Mouse (Mus musculus) sigmoid colon, adult 10 weeks (tissue): Measurements from ENCODE around the gene Apba3. TPM values are rescaled to one million over a fixed set of nuclear protein-coding genes. Genes with fewer than 3 reads are reported as not detected.

ENCODE experiments used
- polyA plus RNA-seq: library from polyadenylated mRNA; stranded (reverse); fragments of 350-450 nt; fragmentation: Illumina TruSeq; extraction: RNeasy Lipid Tissue Mini Kit (QIAGEN cat#74804); gene quantifications from one replicate; pipeline ENCODE4 v1.2.3, GENCODE M21; 2014; ENCODE audit warnings: low read depth, low replicate concordance

Gene Apba3
- not detected for polyA plus RNA-seq

DNA sequence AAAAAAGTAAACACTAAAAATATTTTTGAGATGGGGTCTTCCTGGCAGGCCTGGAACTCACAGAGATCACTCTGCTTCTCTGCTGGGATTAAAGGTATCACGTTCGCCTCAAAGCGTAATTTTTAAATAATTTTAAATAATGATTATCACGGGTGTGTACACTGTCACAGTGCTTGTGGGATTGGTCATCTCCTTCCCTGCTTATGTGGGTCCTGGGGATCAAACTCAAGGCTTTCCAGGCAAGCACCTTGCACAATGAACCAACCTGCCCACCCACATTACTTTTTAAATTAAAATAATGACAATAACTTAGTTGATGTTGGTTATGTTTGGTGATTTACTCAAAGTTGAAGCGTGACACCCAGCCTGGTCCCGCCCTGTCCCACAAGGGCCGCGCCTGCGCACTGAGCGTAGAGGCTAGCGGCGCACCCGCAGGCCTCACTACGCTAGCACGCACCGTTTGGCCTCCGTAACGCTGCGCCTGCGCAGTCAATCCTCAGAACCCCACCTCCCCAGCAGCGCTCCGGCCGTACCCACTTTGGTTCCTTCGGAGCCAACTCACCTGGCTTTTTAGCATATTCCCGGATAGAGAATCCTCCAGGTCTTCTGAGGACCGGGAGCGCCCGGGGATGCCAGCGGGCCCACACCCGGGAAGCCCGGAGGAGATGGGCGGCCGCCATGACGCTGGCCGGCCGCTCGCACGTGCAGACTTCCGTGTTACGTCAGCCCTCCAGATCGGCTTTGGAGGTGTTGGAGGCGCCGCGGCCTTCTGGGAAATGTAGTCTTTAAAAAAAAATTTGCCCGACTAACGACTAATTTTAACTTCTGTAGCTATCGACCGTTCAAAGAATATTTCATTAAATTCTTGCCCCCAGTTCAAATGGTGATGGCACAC lies at the start of gene Apba3, which contains the start of gene Mrpl54:
Gene Apba3 (plus strand): TSS at position 750 of the 895 bp plus-strand sequence.
Gene Mrpl54 (minus strand): TSS at position 724 of the 895 bp plus-strand sequence.

DNA sequence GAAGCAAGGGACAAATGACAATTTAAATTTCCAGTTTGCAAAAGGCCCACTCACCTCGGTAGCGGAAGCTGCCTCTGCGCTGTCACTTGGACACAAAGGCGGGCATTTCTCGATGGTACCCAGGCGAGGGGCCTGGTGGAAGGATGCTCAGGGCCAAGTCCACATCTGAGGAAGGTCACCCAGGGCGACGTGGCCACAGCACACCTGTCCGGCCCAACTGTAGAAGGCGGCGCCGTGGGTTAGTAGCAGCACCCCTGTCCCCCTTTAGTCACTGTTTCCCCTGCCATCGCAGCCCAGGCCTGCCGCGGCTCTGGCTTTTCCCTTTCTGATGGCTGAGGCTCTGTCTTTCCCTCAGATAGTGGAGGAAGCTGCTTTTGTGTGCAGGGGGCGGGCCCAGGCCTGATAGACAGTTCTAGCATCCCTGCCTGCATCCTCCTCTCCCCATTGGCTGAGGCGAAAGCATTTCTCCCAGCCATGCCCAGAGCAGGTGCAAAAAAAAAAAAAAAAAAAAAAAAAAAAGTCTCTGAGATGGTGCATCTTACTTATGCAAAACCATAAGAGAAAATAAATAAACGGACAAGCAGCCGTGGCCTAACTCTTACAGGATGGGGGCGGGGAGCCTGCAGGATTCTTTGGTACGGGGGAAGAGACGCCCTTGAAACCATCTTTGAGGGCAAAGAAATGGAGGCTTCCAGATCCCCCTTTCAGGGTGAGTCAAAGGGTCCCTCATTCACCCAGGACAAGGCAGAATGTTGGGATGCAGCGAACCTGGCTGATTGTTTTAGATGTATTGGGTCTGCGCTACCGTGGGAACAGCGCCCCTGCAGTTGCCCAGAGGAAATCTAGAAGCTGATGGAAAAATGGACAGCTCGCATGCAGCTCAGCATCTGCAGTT lies 36.1 kb upstream of the Apba3 start, which contains the start of gene Atcay:
Gene Atcay (minus strand): TSS at position 396 of the 895 bp plus-strand sequence.

DNA sequence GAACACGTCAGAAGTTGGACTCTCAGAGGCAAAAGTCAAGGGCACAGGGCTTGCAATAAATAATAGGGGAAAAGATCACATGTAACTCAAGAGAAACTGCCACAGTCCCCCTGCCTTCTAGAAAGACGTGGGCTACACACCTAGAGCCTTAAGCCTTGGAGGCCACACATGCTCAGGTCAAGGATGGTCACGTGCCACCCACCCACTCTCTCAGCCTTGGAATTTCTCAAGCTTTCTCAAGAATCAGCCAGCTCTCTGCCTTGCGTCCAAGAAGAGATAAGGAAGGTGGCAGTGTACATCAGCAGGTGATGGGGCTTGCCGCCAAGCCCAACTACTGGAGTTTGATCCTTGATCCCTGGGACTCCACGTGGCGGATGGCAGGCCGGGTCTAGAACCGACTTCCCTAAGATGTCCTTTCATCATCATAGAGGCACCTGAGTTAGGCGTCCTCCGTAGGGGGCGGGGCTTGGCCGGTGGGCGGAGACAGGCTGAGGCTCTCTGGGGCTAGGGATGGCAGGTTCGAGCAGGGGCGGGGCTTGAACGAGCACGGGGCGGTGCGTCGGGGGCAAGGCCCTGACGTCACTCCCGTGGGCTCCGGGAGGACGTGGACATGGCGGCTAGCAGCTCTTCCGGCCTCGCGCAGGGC lies 34.1 kb upstream of the Apba3 start, which contains the start of gene Zfr2:
Gene Zfr2 (plus strand): TSS at position 576 of the 646 bp plus-strand sequence.

DNA sequence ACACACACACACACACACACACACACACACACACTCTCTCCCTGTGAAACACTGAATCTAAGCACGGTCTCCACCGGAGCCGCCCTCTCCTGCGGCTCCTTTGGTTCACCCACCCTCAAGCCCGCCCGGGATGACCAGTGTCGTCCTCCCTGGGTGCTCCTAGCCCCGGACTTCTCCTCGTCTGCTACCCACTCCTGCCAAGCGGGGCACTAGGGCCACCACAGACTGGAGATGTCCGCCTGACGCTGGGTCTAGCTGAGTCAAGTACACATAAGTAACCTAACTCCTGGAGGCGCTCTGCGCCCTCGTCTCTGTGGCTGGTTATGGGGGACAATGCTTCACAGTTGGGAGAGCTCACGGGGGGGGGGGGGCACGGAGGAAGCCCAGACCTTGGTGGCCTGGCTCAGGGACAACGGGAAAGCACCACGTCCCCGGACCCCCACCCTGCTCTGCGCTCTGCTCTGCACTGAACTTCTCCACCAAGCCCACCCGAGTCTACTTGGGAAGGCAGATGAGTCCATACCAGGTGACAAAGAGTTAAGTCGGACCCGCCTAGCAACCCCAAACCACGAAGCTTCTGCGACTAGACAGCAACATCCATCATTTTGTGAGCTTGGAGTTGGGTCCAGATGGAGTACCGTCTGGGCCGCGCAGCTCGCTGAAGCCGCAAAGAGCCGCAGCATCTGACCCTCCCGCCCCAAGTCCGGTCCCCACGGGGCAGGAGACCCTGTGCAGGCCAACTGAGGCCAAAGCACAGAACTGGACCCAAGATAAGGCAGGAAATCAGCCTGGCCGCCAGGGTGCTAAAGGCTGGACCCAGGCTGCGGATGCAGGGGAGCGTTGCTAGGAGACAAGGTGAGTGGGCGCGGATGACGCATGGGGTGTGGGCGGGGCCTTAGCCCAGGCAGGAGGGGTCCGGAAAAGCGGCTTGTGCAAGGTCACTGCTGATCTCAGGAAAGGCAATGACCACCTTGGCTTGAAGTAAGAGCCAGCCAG lies 14.0 kb upstream of the Apba3 start, which contains the start of gene Matk:
Gene Matk (plus strand): TSS at position 512 of the 996 bp plus-strand sequence.

DNA sequence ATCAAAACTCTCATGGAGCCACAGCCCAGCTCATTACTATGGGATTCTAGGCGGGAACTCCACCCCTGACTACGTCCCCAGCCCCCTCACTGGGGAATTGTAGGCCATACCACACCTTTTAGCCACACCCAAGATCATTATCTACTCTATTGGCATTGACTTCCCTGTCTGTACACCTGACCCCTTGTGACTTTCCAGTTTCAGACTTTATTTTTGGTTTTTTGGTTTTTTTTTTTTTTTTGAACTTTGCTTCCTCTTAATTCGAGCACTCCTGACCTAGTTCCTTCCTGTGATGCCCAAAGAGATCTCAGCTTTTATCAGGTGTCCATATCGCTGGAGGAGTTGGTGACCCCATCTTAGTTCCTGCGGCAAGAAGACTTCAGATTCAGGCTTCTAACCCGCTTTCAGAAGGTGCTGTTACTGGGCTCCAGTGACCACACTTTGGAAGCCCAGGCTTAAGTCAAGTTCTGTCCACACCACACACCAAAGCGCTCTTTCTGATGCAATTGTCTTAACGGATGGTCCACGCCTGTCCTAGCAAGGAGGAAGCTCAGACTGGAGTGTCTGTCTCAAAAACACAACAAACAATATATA lies 24.8 kb downstream of the Apba3 start, which contains the start of gene Tjp3:
Gene Tjp3 (minus strand): TSS at position 71 of the 594 bp plus-strand sequence.

DNA sequence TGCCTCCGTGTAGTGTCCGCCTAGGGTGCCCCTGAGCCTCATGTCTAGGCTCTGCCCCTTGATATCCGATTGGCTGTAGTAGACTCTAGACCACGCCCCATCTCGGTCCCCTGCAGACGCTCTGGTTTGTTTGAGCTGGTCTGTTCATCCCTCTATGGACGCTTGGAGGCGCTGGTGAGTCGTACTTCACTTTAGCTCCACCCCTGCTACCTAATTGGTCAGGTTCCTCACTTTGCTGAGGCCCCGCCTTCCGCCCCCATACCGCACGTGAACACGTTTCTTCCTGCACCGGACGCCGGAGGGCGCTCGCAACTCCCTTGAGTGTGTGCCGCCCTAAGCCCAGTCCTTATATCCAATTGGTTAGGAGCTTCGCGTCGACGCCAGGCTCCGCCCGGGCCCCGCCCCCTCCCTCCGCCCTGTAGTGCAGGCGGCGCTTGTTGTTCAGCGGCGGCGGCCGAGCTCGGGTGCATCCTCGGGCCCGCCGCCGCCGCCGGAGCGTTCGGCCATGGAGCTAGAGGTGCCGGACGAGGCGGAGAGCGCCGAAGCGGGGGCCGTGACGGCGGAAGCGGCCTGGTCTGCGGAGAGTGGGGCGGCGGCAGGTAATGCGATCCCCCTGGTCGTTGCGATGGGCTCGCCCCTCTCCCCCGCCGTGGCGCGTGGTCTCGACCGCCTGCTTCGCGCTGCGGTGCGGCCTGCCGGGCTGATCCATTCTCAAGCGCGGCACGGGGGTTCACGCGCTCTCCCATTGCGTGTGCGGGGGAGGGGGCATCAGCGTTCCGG lies 26.0 kb downstream of the Apba3 start, which contains the start of gene Pip5k1c:
Gene Pip5k1c (plus strand): TSS at position 410 of the 780 bp plus-strand sequence.

DNA sequence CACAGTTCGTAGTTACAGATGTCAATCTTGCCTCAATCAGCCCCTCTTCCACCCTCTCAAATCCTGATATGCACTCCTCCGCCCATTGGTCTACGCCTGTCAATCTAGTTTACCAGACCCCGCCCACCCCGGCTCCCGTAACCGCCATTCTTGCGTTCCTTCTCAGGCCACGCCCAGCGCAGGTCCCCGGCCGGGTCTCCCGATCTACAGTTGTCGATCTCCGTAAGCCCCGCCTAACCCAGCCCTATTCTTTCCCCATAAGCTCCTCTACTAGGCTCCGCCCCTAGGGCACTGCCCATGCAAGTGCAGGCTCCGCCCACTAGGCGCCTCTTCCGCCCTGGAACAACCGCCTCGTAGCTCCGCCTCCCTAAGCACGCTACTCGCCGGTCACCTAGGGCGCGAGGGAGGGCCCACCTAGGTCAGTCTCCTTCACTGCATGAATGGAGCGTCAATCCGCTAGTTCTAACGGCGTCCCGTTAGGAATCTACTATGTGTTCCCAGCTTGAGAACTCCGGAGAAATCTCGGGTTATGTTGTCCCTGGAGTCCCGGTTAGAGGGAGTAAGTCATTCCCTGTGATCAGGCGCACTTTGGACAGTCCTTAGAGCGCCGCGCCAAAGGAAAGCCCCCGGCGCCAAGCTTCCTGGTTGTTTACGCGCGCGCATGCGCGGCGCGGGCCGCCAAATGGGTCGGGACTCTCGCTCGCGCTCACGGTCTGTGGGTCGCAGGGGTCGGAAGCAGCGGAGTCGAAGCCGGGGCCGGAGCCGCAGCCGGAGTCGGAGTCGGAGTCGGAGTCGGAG lies 54.0 kb downstream of the Apba3 start, which contains the start of gene Cactin:
Gene Cactin (plus strand): TSS at position 554 of the 798 bp plus-strand sequence.

Other genes with a start within 250 kb of the Apba3 start
- gene Diras1, start 241.3 kb upstream of the Apba3 start, polyA plus RNA-seq: not detected
- gene Slc39a3, start 229.5 kb upstream of the Apba3 start, polyA plus RNA-seq: 0.41 TPM
- 1.3 TPM for gene Sgta, start 206.8 kb upstream of the Apba3 start, polyA plus RNA-seq
- not detected for gene Thop1, start 196.9 kb upstream of the Apba3 start, polyA plus RNA-seq
- 0.79 TPM for gene Creb3l3, start 168.1 kb upstream of the Apba3 start, polyA plus RNA-seq
- 3.0 TPM for gene Map2k2, start 161.0 kb upstream of the Apba3 start, polyA plus RNA-seq
- gene Zbtb7a, start 131.7 kb upstream of the Apba3 start, polyA plus RNA-seq: 48.6 TPM
- gene Pias4, start 99.0 kb upstream of the Apba3 start, polyA plus RNA-seq: not detected
- gene Eef2, start 90.3 kb upstream of the Apba3 start, polyA plus RNA-seq: 12.4 TPM
- not detected for gene Dapk3, start 84.0 kb upstream of the Apba3 start, polyA plus RNA-seq
- not detected for gene 4930442H23Rik, start 83.1 kb upstream of the Apba3 start, polyA plus RNA-seq
- not detected for gene Nmrk2, start 64.9 kb upstream of the Apba3 start, polyA plus RNA-seq
- gene Atcay, start 36.1 kb upstream of the Apba3 start, polyA plus RNA-seq: 0.19 TPM
- gene Zfr2, start 33.8 kb upstream of the Apba3 start, polyA plus RNA-seq: 0.63 TPM
- not detected for gene Matk, start 14.0 kb upstream of the Apba3 start, polyA plus RNA-seq
- 1.2 TPM for gene Mrpl54, start within 50 bp of the Apba3 start, polyA plus RNA-seq
- gene Tjp3, start 24.6 kb downstream of the Apba3 start, polyA plus RNA-seq: 7.8 TPM
- 2.6 TPM for gene Pip5k1c, start 26.0 kb downstream of the Apba3 start, polyA plus RNA-seq
- gene Cactin, start 54.1 kb downstream of the Apba3 start, polyA plus RNA-seq: 0.16 TPM
- gene Tbxa2r, start 61.8 kb downstream of the Apba3 start, polyA plus RNA-seq: not detected
- gene Gipc3, start 76.3 kb downstream of the Apba3 start, polyA plus RNA-seq: not detected
- gene Hmg20b, start 83.5 kb downstream of the Apba3 start, polyA plus RNA-seq: 11.0 TPM
- gene Mfsd12, start 90.5 kb downstream of the Apba3 start, polyA plus RNA-seq: 0.13 TPM
- not detected for gene 4930404N11Rik, start 98.9 kb downstream of the Apba3 start, polyA plus RNA-seq
- gene Fzr1, start 111.6 kb downstream of the Apba3 start, polyA plus RNA-seq: 0.19 TPM
- not detected for gene Dohh, start 117.5 kb downstream of the Apba3 start, polyA plus RNA-seq
- gene Gm48551, start 117.5 kb downstream of the Apba3 start, polyA plus RNA-seq: 0.32 TPM
- not detected for gene Gm48552, start 122.0 kb downstream of the Apba3 start, polyA plus RNA-seq
- 21.2 TPM for gene Smim24, start 126.1 kb downstream of the Apba3 start, polyA plus RNA-seq
- 8.2 TPM for gene Nfic, start 188.7 kb downstream of the Apba3 start, polyA plus RNA-seq
- gene Celf5, start 215.7 kb downstream of the Apba3 start, polyA plus RNA-seq: 3.1 TPM
- gene Ncln, start 229.4 kb downstream of the Apba3 start, polyA plus RNA-seq: not detected
- gene S1pr4, start 233.2 kb downstream of the Apba3 start, polyA plus RNA-seq: not detected